17 mouse cellular contexts compared by ENCODE assay signal in genomic region chr17:84135243-84135642, GRCm38 (mm10). TPM values are rescaled to one million over a fixed set of nuclear protein-coding genes. Genes with fewer than 3 reads are reported as not detected.
A peak's percentile ranks its signal among the peaks of the same experiment; 100 is the strongest.
DNase-seq lines count a peak whose midpoint lies in the region; ATAC-seq and TF ChIP-seq lines count a peak whose summit lies in the region.
"Had no signal": no experiment of that assay in that cellular context is flagged by ENCODE, and none has a peak within 500 bp of the region (broad histone marks: within the 10 kb centered on the region; RNA-seq: fewer than 3 reads in every experiment).

No protein-coding gene starts in this region.

- 0 out of 2 replicates have a peak overlapping the region, but pooled peaks have one; percentile 3 for H3K27ac ChIP-seq in heart, embryonic 10.5 days
- H3K27ac ChIP-seq in intestine, postnatal 0 days (ENCODE audit: low read depth, low read length) = peak overlapping the region; percentile 96
- H3K27ac ChIP-seq: embryonic facial prominence, embryonic 13.5 days had no signal

- peak overlapping the region; percentile 57 for H3K4me2 ChIP-seq in intestine, postnatal 0 days (replicated peaks; ENCODE audit: low read depth)
- H3K4me2 ChIP-seq: embryonic facial prominence, embryonic 13.5 days; heart, embryonic 11.5 days had no signal

- DNase-seq in heart, embryonic 10.5 days (ENCODE audit: low spot score) = no peak
- DNase-seq in heart, adult 18-20 months = no peak
- DNase-seq in MEL-GATA-1-ER (ENCODE audit: extremely low read depth, low read depth) = peak; percentile 72
- DNase-seq in left cerebral cortex, postnatal 10 days (ENCODE audit: extremely low spot score in 1 of 2, low spot score in 2 of 2) = no peak
- no peak for DNase-seq in cerebellum, adult 18-20 months
- DNase-seq: adrenal gland, postnatal 36 days; cerebellum, adult 8-10 months; gastrocnemius, postnatal 36 days; heart, postnatal 10 days; kidney, adult 11 months had no signal

- WGBS in heart, embryonic 10.5 days = 71% methylated on average over 7 of the region's 7 CpGs
- whole genome bisulfite sequencing in intestine, postnatal 0 days = 23% methylated on average over 7 of the region's 7 CpGs

- no peak overlapping the region for H3K4me3 ChIP-seq in heart, embryonic 10.5 days
- no peak overlapping the region for H3K4me3 ChIP-seq in intestine, postnatal 0 days (ENCODE audit: low read depth, low read length)
- H3K4me3 ChIP-seq: embryonic facial prominence, embryonic 13.5 days; midbrain, embryonic 10.5 days had no signal

- no peaks in the 10 kb centered on the region for H3K9me3 ChIP-seq in heart, embryonic 10.5 days
- no peaks in the 10 kb centered on the region for H3K9me3 ChIP-seq in intestine, postnatal 0 days (ENCODE audit: control insufficient read depth)
- H3K9me3 ChIP-seq: embryonic facial prominence, embryonic 13.5 days; midbrain, embryonic 10.5 days had no signal

- H3K27me3 ChIP-seq in heart, embryonic 10.5 days (ENCODE audit: insufficient read depth, poor library complexity, severe bottlenecking) = no peaks in the 10 kb centered on the region
- no peaks in the 10 kb centered on the region for H3K27me3 ChIP-seq in intestine, postnatal 0 days (replicated peaks; ENCODE audit: control insufficient read depth, insufficient read depth, low read length)
- H3K27me3 ChIP-seq: embryonic facial prominence, embryonic 13.5 days had no signal

- intact Hi-C loops in left cerebral cortex, postnatal 10 days (cut with DNase I) = no loop called here

- H3K4me1 ChIP-seq in heart, embryonic 10.5 days = peaks cover 40% of the 10 kb centered on the region
- peaks cover 18% of the 10 kb centered on the region for H3K4me1 ChIP-seq in intestine, postnatal 0 days (replicated peaks; ENCODE audit: control insufficient read depth, insufficient read depth, low read length)

- no peaks in the 10 kb centered on the region for H3K36me3 ChIP-seq in heart, embryonic 10.5 days
- H3K36me3 ChIP-seq in intestine, postnatal 0 days (ENCODE audit: control insufficient read depth, insufficient read depth) = no peaks in the 10 kb centered on the region
- H3K36me3 ChIP-seq: embryonic facial prominence, embryonic 13.5 days; midbrain, embryonic 10.5 days had no signal

- ATAC-seq in intestine, postnatal 0 days = no peak
- peak; percentile 93 for ATAC-seq in neutrophil, adult 5-6 weeks (ENCODE audit: extremely low read depth, insufficient number of reproducible peaks, low FRiP score, poor library complexity, severe bottlenecking)
- ATAC-seq in erythroblast, adult 5-6 weeks (replicated peaks; ENCODE audit: low FRiP score, poor library complexity, severe bottlenecking) = no peak
- ATAC-seq: forebrain, embryonic 16.5 days had no signal

- H3K9ac ChIP-seq in intestine, postnatal 0 days (ENCODE audit: low read depth, low read length) = 0 out of 2 replicates have a peak overlapping the region, but pooled peaks have one; percentile 11
- H3K9ac ChIP-seq: embryonic facial prominence, embryonic 13.5 days had no signal

- TF ChIP-seq CTCF in intestine, postnatal 0 days (IDR thresholded peaks at IDR 0.05; ENCODE audit: low read depth) = peak; percentile 34

RNA-seq across cellular contexts. Expression of gene Zfp36l2, which starts 52.5 kb away (rescaled TPM):
- polyA plus RNA-seq in heart, embryonic 10.5 days (2016; fragmentation: Nextera tagmentation; extraction: Ambion mirVana) = 5.2 and 10.4 TPM in 2 replicates
- total RNA-seq in heart, adult 18-20 months (2021) = 10 to 100 TPM; 18.7 to 22.8 TPM
- 29.6 and 32.0 TPM in 2 replicates for polyA plus RNA-seq in intestine, postnatal 0 days (2015; fragmentation: Nextera tagmentation; extraction: Ambion mirVana)
- 276 and 293 TPM in 2 replicates for total RNA-seq in neutrophil, adult 5-6 weeks (2017)
- total RNA-seq in left cerebral cortex, postnatal 10 days (2021) = 10 to 100 TPM; 17.1 to 20.4 TPM
- 50.2 and 57.8 TPM in 2 replicates for total RNA-seq in erythroblast, adult 5-6 weeks (2015; ENCODE audit: low replicate concordance)
- 23.0 and 25.8 TPM in 2 replicates for total RNA-seq in erythroblast, adult 5-6 weeks (2017; ENCODE audit: low replicate concordance)
